Mouse (Mus musculus): ENCODE results near the gene Btbd35f28.
"Not testable (repeated sequence)": the region's sequence is repeated elsewhere in the genome, so short reads cannot be mapped to it uniquely, and the experiment has no call there.

DNA sequence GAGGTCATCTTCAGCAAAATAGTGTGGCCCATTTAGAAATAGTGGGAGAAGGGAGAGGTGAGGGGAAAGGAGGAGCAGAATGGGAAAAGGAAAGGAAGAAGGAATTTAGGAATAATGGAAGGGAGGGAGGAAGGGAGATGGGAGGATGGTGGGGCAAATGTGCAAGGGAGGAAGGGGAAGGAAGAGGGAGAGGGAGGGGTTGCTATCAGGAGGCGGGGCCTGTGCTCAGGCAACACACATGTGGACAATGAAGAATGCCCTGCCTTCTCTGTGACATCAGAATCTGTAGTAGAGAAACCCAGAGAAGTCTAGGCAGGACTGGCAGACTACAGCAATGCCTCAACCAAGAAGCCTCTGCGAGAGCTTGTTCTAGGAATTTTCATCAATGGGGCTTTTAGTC, at the start of gene Btbd35f28:
- not testable (repeated sequence) for TF ChIP-seq POLR2A (IDR thresholded peaks at IDR 0.05; ENCODE audit: borderline replicate concordance, control insufficient read depth, low read depth, low read length); CTCF (IDR thresholded peaks at IDR 0.05; ENCODE audit: control insufficient read depth, insufficient read depth, low read length)
